ENCODE assay signal across 13 mouse cellular contexts in genomic region chr3:142417996-142418395, GRCm38 (mm10).
"Had no signal": no experiment of that assay in that cellular context is flagged by ENCODE, and none has a peak within 500 bp of the region (broad histone marks: within the 10 kb centered on the region; RNA-seq: fewer than 3 reads in every experiment).

No protein-coding gene starts in this region.

- DNase-seq: gastrocnemius, postnatal 14 days; gastrocnemius, postnatal 36 days; heart, adult 18-20 months; heart, postnatal 14 days; heart, postnatal 36 days; kidney, adult 11 months; kidney, adult 2 months; kidney, adult 9 months; kidney, postnatal 14 days; kidney, postnatal 36 days; layer of hippocampus, adult 9-11 months; layer of hippocampus, postnatal 36 days; left cerebral cortex, postnatal 4 days had no signal
